Mouse (Mus musculus): ENCODE data around the gene Xpa. TPM values are rescaled to one million over a fixed set of nuclear protein-coding genes. Genes with fewer than 3 reads are reported as not detected.

The Xpa gene
- polyA plus RNA-seq, 1 experiment: 3.4 TPM

DNA sequence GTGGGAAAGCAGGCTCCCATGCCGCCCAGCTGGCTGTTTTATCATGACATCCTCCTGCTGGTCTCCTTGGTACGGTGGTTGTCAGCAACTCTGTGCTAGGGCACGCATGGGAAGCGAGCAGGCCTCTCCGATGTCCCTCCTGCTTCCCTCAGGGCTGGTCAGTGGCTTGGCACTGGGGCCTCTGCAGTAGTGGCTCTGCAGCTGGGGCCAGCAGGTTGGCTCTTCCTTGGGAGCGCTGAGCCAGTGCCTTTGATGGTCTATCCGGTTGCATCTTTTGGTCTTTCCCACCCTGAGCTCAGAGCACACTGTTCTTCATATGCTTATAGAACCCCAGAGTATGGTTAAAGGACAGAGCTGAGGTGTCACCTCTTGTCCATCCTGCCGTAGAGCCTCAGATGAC lies 86.0 kb downstream of the Xpa start:
- Histone ChIP-seq H3K4me1 (ENCODE audit: control insufficient read depth) (peaks cover 1% of the 10 kb centered on the region; the same call in 1 of the 2 replicates), H3K27me3 (ENCODE audit: control insufficient read depth) (no peaks in the 10 kb centered on the region), H3K36me3 (ENCODE audit: control insufficient read depth) (peaks cover 100% of the 10 kb centered on the region), H3K9me3 (ENCODE audit: control insufficient read depth, low read length) (no peaks in the 10 kb centered on the region), H3K4me3 (replicated peaks) (no peak overlapping the region)
- TF ChIP-seq TAL1 (IDR thresholded peaks at IDR 0.05; ENCODE audit: low read length): no peak
- no peak for TF ChIP-seq GATA1 (IDR thresholded peaks at IDR 0.05; ENCODE audit: low read length)

Other genes with a start within 250 kb of the Xpa start
- gene Tdrd7, start 231.0 kb downstream of the Xpa start, polyA plus RNA-seq (2012): 0.02 TPM in 1 of 2 replicates, not detected in the other
- gene Tmod1, start 157.4 kb downstream of the Xpa start, polyA plus RNA-seq (2012): 22.7 and 25.0 TPM in 2 replicates
- gene Ncbp1, start 57.7 kb downstream of the Xpa start, polyA plus RNA-seq (2012): 1.2 and 1.6 TPM in 2 replicates
- gene Tstd2, start 57.6 kb downstream of the Xpa start, polyA plus RNA-seq (2012): 0.17 and 0.46 TPM in 2 replicates
- gene Foxe1, start 147.3 kb upstream of the Xpa start, polyA plus RNA-seq (2012): not detected in 2 replicates
- gene Trmo, start 193.1 kb upstream of the Xpa start, polyA plus RNA-seq (2012): 1.7 and 2.3 TPM in 2 replicates
- 36.9 and 40.4 TPM in 2 replicates for gene Hemgn, start 217.2 kb upstream of the Xpa start, polyA plus RNA-seq (2012)